Mouse (Mus musculus): Measurements from ENCODE around the gene Gm45261. TPM values are rescaled to one million over a fixed set of nuclear protein-coding genes. Genes with fewer than 3 reads are reported as not detected.

Gm45261 gene
- total RNA-seq, 2 experiments from 2014 or later = not detected

- no peak for DNase-seq (ENCODE audit: low spot score in 2 of 2)
Observed at GRCm38 (mm10) chr1:80410229-80410973, 50.8 kb downstream of the Gm45261 start.

GRCm38 (mm10) chr1:80409467-80410105, 51.7 kb downstream of the Gm45261 start:
- no peak for DNase-seq (ENCODE audit: low spot score in 2 of 2)

- peak; percentile 8 to 40 for DNase-seq (ENCODE audit: low spot score in 2 of 2)
Observed at GRCm38 (mm10) chr1:80408586-80408985, 52.7 kb downstream of the Gm45261 start.

- DNase-seq (ENCODE audit: low spot score in 2 of 2) = no peak
Observed at GRCm38 (mm10) chr1:80404196-80404595, 57.1 kb downstream of the Gm45261 start.

- no peak for DNase-seq (ENCODE audit: low spot score in 2 of 2)
Observed at GRCm38 (mm10) chr1:80403366-80403893, 57.8 kb downstream of the Gm45261 start.

GRCm38 (mm10) chr1:80401961-80402360, 59.3 kb downstream of the Gm45261 start:
- no peak for DNase-seq (ENCODE audit: low spot score in 2 of 2)

Other genes with a start within 250 kb of the Gm45261 start
- gene Fam124b, start 243.0 kb downstream of the Gm45261 start, total RNA-seq (2021) = 1 to 10 TPM; 1.3 to 2.0 TPM
- gene Cul3, start 121.0 kb downstream of the Gm45261 start, total RNA-seq (2021) = 100 to 1,000 TPM; 113 to 117 TPM

Data from adrenal gland, postnatal 4 days (tissue).